In genomic region chr4:127215103-127215502, GRCm38 (mm10) we compare ENCODE assay signal across 13 mouse cellular contexts. TPM values are rescaled to one million over a fixed set of nuclear protein-coding genes. Genes with fewer than 3 reads are reported as not detected.
A peak's percentile ranks its signal among the peaks of the same experiment; 100 is the strongest.
DNase-seq lines count a peak whose midpoint lies in the region; ATAC-seq and TF ChIP-seq lines count a peak whose summit lies in the region.
"Had no signal": no experiment of that assay in that cellular context is flagged by ENCODE, and none has a peak within 500 bp of the region (broad histone marks: within the 10 kb centered on the region; RNA-seq: fewer than 3 reads in every experiment).

No protein-coding gene starts in this region.

- no peaks in the 10 kb centered on the region for H3K4me1 ChIP-seq in kidney, adult 2 months (ENCODE audit: control insufficient read depth, insufficient read depth, low read length)
- peaks cover 20% of the 10 kb centered on the region for H3K4me1 ChIP-seq in midbrain, embryonic 12.5 days
- no peaks in the 10 kb centered on the region for H3K4me1 ChIP-seq in midbrain, embryonic 16.5 days (ENCODE audit: control insufficient read depth, insufficient read depth, low read length)
- H3K4me1 ChIP-seq: liver, embryonic 13.5 days; megakaryocyte, embryonic 14.5 days had no signal

- no peak overlapping the region for H3K4me3 ChIP-seq in kidney, adult 2 months (ENCODE audit: insufficient read depth, low read depth, low read length)
- H3K4me3 ChIP-seq in midbrain, embryonic 12.5 days = peak overlapping the region; percentile 18; the same call in 1 of the 2 replicates
- no peak overlapping the region for H3K4me3 ChIP-seq in midbrain, embryonic 16.5 days (ENCODE audit: low read depth, low read length)
- H3K4me3 ChIP-seq: heart, embryonic 13.5 days; liver, embryonic 13.5 days; megakaryocyte, embryonic 14.5 days had no signal

- no peak for ATAC-seq in midbrain, embryonic 12.5 days (ENCODE audit: low FRiP score, low read depth)
- no peak for ATAC-seq in midbrain, embryonic 16.5 days
- ATAC-seq: hindbrain, embryonic 16.5 days had no signal

- H3K36me3 ChIP-seq in kidney, adult 2 months (ENCODE audit: control insufficient read depth, insufficient read depth, low read length) = no peaks in the 10 kb centered on the region
- H3K36me3 ChIP-seq in midbrain, embryonic 12.5 days = no peaks in the 10 kb centered on the region
- no peaks in the 10 kb centered on the region for H3K36me3 ChIP-seq in midbrain, embryonic 16.5 days (ENCODE audit: control insufficient read depth, insufficient read depth, low read length)
- H3K36me3 ChIP-seq: heart, embryonic 13.5 days; liver, embryonic 13.5 days had no signal

- WGBS in kidney, adult 2 months = 40% methylated on average over 11 of the region's 11 CpGs
- WGBS in midbrain, embryonic 12.5 days = 58% methylated on average over 11 of the region's 11 CpGs
- 59% methylated on average over 11 of the region's 11 CpGs for WGBS in midbrain, embryonic 16.5 days

- DNase-seq in kidney, adult 2 months = peak; percentile 28
- no peak for DNase-seq in kidney, postnatal 14 days
- peak; percentile 62 for DNase-seq in R1 (ENCODE audit: low read depth, low spot score)
- peak; percentile 66 to 80 for DNase-seq in cerebellum, postnatal 25 days
- no peak for DNase-seq in layer of hippocampus, adult 9-11 months
- DNase-seq: adrenal gland, postnatal 10 days; liver, embryonic 13.5 days; right cerebral cortex, postnatal 4 days had no signal

- TF ChIP-seq POLR2A in kidney, adult 2 months (IDR thresholded peaks at IDR 0.05; ENCODE audit: low read depth, low read length) = no peak

- no peak overlapping the region for H3K27ac ChIP-seq in kidney, adult 2 months (ENCODE audit: insufficient read depth, low read depth, low read length)
- no peak overlapping the region for H3K27ac ChIP-seq in midbrain, embryonic 12.5 days (replicated peaks)
- no peak overlapping the region for H3K27ac ChIP-seq in midbrain, embryonic 16.5 days (ENCODE audit: low read length)
- H3K27ac ChIP-seq: heart, embryonic 13.5 days; liver, embryonic 13.5 days had no signal

- no peaks in the 10 kb centered on the region for H3K27me3 ChIP-seq in kidney, adult 2 months (replicated peaks; ENCODE audit: control insufficient read depth, insufficient read depth, low read length)
- H3K27me3 ChIP-seq in midbrain, embryonic 12.5 days = peaks cover 30% of the 10 kb centered on the region
- H3K27me3 ChIP-seq in midbrain, embryonic 16.5 days (ENCODE audit: control insufficient read depth, insufficient read depth, low read depth, low read length) = no peaks in the 10 kb centered on the region; the same call in 1 of the 2 replicates

- H3K9ac ChIP-seq in midbrain, embryonic 12.5 days (replicated peaks) = no peak overlapping the region
- H3K9ac ChIP-seq in midbrain, embryonic 16.5 days (ENCODE audit: low read depth, low read length) = no peak overlapping the region
- H3K9ac ChIP-seq: heart, embryonic 13.5 days; liver, embryonic 13.5 days had no signal

- no peaks in the 10 kb centered on the region for H3K9me3 ChIP-seq in midbrain, embryonic 12.5 days
- no peaks in the 10 kb centered on the region for H3K9me3 ChIP-seq in midbrain, embryonic 16.5 days (replicated peaks; ENCODE audit: control insufficient read depth, low read length, poor library complexity, severe bottlenecking)
- H3K9me3 ChIP-seq: heart, embryonic 13.5 days; liver, embryonic 13.5 days; megakaryocyte, embryonic 14.5 days had no signal

- TF ChIP-seq CTCF in kidney, adult 2 months (conservative IDR thresholded peaks at IDR 0.05; ENCODE audit: insufficient read depth, insufficient read length, low read depth, low read length) = no peak; the same call in 1 of the 2 replicates

- H3K4me2 ChIP-seq in midbrain, embryonic 12.5 days (replicated peaks) = no peak overlapping the region
- no peak overlapping the region for H3K4me2 ChIP-seq in midbrain, embryonic 16.5 days (ENCODE audit: low read length)
- H3K4me2 ChIP-seq: liver, embryonic 13.5 days had no signal

RNA-seq across cellular contexts. Expression of gene Smim12, which starts 28.5 kb away (rescaled TPM):
- polyA plus RNA-seq in kidney, adult 2 months (2012; rRNA removed) = 48.8 and 49.9 TPM in 2 replicates
- 41.7 and 50.3 TPM in 2 replicates for polyA plus RNA-seq in midbrain, embryonic 12.5 days (2016; fragmentation: Nextera tagmentation; extraction: Ambion mirVana)
- 42.0 and 44.8 TPM in 2 replicates for polyA plus RNA-seq in midbrain, embryonic 16.5 days (2015; fragmentation: Nextera tagmentation; extraction: Ambion mirVana)

RNA-seq across cellular contexts. Expression of gene Dlgap3, which starts 46.1 kb away (rescaled TPM):
- 0.19 and 0.27 TPM in 2 replicates for polyA plus RNA-seq in kidney, adult 2 months (2012; rRNA removed)
- polyA plus RNA-seq in midbrain, embryonic 12.5 days (2016; fragmentation: Nextera tagmentation; extraction: Ambion mirVana) = 8.2 and 8.3 TPM in 2 replicates
- 17.6 and 19.5 TPM in 2 replicates for polyA plus RNA-seq in midbrain, embryonic 16.5 days (2015; fragmentation: Nextera tagmentation; extraction: Ambion mirVana)

Comparison
In these comparisons a context has a peak if more than half of its experiments do, and no peak if none do; other contexts are left out.
1. DNase-seq: peak in kidney, adult 2 months (single experiment), R1 (single experiment) and cerebellum, postnatal 25 days (2 of 2); none in kidney, postnatal 14 days (single experiment) and layer of hippocampus, adult 9-11 months (single experiment).